Mouse (Mus musculus): ENCODE measurements around the gene Zmiz1. TPM values are rescaled to one million over a fixed set of nuclear protein-coding genes. Genes with fewer than 3 reads are reported as not detected.

Gene Zmiz1
- polyA plus RNA-seq, 1 experiment: 99.2 TPM

GRCm38 (mm10) chr14:25454066-25454760, 4.8 kb upstream of the Zmiz1 start:
- H3K4me1 ChIP-seq (ENCODE audit: control insufficient read depth, insufficient read depth, low read length): peaks cover 5% of the 10 kb centered on the region
- TF ChIP-seq POLR2A (IDR thresholded peaks at IDR 0.05; ENCODE audit: borderline replicate concordance, low read depth, low read length): no peak
- TF ChIP-seq CTCF (IDR thresholded peaks at IDR 0.05; ENCODE audit: low read depth, low read length): no peak
- H3K27ac ChIP-seq (ENCODE audit: insufficient read depth, low read depth, low read length): no peak overlapping the region
- no peak overlapping the region for H3K4me3 ChIP-seq (ENCODE audit: insufficient read depth, low read length)

DNA sequence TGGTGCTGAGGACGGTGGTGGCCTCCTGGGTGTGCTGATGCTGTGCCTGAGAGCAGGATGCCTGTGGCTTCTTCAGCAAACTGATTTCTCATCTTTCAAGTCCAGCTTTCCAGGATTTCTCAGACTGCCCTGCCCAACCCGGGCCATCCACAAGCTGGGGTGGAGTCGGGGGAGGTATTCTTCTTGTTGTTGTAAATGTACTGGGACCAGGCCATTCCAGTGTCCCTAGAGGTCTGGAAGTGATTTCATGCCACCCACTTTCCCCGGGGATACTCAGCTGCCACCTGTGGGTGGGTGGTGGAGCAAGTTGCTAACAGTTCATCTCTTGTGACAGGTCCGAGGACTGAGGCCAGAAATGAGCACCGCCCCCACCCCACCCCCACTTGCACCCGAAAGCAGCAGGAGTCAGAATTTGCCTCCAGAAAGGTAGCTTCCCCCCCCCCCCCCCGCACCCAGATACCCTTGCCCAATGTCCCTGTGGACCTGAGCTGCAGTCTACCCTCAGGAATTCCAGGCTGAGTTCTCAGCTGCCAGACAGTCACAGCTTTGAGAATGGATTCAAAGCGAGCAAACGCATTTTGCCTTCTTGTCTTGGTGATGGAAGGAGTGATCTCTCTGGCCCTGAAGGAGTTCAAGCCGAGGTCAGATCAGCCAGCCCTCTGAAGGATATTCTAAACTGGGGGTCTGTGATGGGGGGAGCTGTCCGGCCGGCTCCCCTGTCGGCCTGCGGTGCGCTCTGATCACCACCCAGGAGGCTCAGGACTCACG, 2.1 kb upstream of the Zmiz1 start:
- no peak for TF ChIP-seq CTCF (IDR thresholded peaks at IDR 0.05; ENCODE audit: low read depth, low read length)
- Histone ChIP-seq H3K4me3 (ENCODE audit: insufficient read depth, low read length) (peak overlapping the region; percentile 81), H3K27ac (ENCODE audit: insufficient read depth, low read depth, low read length) (no peak overlapping the region), H3K4me1 (ENCODE audit: control insufficient read depth, insufficient read depth, low read length) (peaks cover 5% of the 10 kb centered on the region)

- TF ChIP-seq CTCF (IDR thresholded peaks at IDR 0.05; ENCODE audit: low read depth, low read length): peak; percentile 34; the same call in 1 of the 2 replicates
- TF ChIP-seq POLR2A (IDR thresholded peaks at IDR 0.05; ENCODE audit: borderline replicate concordance, low read depth, low read length): no peak
- Histone ChIP-seq H3K4me3 (ENCODE audit: insufficient read depth, low read length) (peak overlapping the region; percentile 81), H3K4me1 (ENCODE audit: control insufficient read depth, insufficient read depth, low read length) (peaks cover 5% of the 10 kb centered on the region), H3K27ac (ENCODE audit: insufficient read depth, low read depth, low read length) (no peak overlapping the region)
These were observed 1.5 kb upstream of the Zmiz1 start for GRCm38 (mm10) chr14:25457434-25457957.

- peak overlapping the region; percentile 91; the same call in 1 of the 2 replicates for H3K27ac ChIP-seq (ENCODE audit: insufficient read depth, low read depth, low read length)
- H3K4me1 ChIP-seq (ENCODE audit: control insufficient read depth, insufficient read depth, low read length): peaks cover 11% of the 10 kb centered on the region
- no peak for TF ChIP-seq CTCF (IDR thresholded peaks at IDR 0.05; ENCODE audit: low read depth, low read length)
- TF ChIP-seq POLR2A (IDR thresholded peaks at IDR 0.05; ENCODE audit: borderline replicate concordance, low read depth, low read length): no peak
- peak overlapping the region; percentile 81 for H3K4me3 ChIP-seq (ENCODE audit: insufficient read depth, low read length)
These were observed 622 bp upstream of the Zmiz1 start for GRCm38 (mm10) chr14:25458111-25459015.

DNA sequence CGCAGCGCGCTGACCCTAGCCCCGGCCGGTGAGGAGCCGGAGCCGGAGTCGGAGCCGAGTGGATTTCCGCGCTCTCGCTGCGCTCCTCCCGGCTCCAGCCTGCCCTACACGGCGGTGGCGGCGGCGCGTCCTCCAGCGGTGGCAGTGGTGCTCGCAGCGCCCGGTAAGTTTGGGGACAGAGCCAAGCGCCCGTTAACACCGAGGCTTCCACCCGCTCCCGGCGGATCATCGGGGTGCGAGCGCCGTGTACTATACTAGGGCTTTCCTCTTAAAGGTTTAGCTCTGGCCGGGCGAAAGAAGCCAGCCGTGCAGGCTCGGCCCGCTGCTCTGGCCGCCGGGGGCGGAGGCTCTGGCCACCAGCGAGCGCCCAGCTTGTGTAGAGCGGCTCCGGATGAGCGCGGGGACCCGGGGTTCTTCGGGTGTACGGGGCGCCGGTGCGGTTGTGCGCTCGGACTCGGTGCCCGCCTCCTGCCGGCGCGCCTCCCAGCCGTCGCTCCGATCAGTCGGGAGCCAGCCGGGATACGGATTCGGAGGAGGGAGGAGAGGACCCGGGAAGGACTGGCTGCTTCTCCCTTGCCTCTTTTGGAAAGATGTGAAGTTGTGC, 511 bp downstream of the Zmiz1 start:
- Histone ChIP-seq H3K4me3 (ENCODE audit: insufficient read depth, low read length) (peak overlapping the region; percentile 81), H3K27ac (ENCODE audit: insufficient read depth, low read depth, low read length) (peak overlapping the region; percentile 91), H3K4me1 (ENCODE audit: control insufficient read depth, insufficient read depth, low read length) (peaks cover 22% of the 10 kb centered on the region)
- TF ChIP-seq CTCF (IDR thresholded peaks at IDR 0.05; ENCODE audit: low read depth, low read length) (no peak), POLR2A (IDR thresholded peaks at IDR 0.05; ENCODE audit: borderline replicate concordance, low read depth, low read length) (no peak)

- TF ChIP-seq CTCF (IDR thresholded peaks at IDR 0.05; ENCODE audit: low read depth, low read length) (no peak), POLR2A (IDR thresholded peaks at IDR 0.05; ENCODE audit: borderline replicate concordance, low read depth, low read length) (no peak)
- Histone ChIP-seq H3K4me1 (ENCODE audit: control insufficient read depth, insufficient read depth, low read length) (peaks cover 28% of the 10 kb centered on the region), H3K27ac (ENCODE audit: insufficient read depth, low read depth, low read length) (peak overlapping the region; percentile 91), H3K4me3 (ENCODE audit: insufficient read depth, low read length) (peak overlapping the region; percentile 81)
These were observed 1.2 kb downstream of the Zmiz1 start for GRCm38 (mm10) chr14:25459998-25460800.

DNA sequence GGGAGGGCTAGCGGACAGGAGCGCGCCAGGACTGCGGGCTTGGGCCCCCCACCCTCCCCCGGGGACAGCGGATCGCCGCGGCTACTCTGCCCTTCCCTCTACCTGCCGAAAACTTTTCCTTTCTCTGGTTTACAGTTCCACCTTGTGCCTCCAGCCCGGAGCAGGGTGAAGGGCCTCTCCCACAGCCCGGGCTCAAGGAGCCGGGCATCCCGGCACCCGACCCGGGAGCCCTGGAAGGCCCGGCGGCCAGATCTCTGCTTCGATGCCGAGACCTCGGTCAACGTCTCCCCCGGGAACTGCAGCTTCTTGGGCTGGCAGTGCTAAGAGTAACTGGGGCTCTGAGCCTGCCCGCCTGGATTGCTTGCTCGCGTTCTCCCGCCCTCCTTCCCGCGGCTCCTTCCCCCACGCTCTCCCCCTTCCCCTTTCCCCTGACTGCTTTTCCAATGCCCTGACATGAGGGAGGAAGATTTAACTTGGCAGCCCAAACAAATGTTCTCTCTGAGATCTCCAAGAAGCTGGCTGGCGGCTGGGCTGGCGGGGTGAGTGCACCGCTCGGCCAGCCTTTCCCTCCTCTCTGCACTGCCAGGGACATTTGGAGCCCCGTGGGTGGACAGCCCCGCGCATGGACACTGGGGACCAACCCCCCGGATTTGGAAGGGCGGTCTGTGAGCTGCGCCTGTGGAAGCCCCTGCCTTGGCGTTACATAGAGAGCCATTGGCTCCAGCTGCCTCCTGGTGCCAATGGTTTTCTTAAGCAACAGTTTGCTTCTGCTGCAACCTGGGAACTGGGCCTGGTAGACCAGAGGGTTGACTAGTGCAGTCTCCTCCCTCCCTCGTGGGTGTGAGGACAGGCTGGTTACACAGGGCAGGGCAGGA, 2.1 kb downstream of the Zmiz1 start:
- Histone ChIP-seq H3K4me1 (ENCODE audit: control insufficient read depth, insufficient read depth, low read length) (peaks cover 36% of the 10 kb centered on the region), H3K4me3 (ENCODE audit: insufficient read depth, low read length) (peak overlapping the region; percentile 81), H3K27ac (ENCODE audit: insufficient read depth, low read depth, low read length) (peak overlapping the region; percentile 91)
- no peak; the same call in 1 of the 2 replicates for TF ChIP-seq POLR2A (IDR thresholded peaks at IDR 0.05; ENCODE audit: borderline replicate concordance, low read depth, low read length)
- no peak for TF ChIP-seq CTCF (IDR thresholded peaks at IDR 0.05; ENCODE audit: low read depth, low read length)

Measured in bone marrow macrophage, adult 2 months (primary cell).